Mouse (Mus musculus) heart, embryonic 12.5 days (tissue): ENCODE measurements around the gene Ccdc86. TPM values are rescaled to one million over a fixed set of nuclear protein-coding genes. Genes with fewer than 3 reads are reported as not detected.
A peak's percentile ranks its signal among the peaks of the same experiment; 100 is the strongest.

Experiments
- ATAC-seq: fragments of 200-750 bp; cut with Nextera tagmentation; 2 replicates; pipeline ENCODE4 v1.8.0; 2017; ENCODE audit warnings: moderate TSS enrichment, moderate library complexity; ENCODE audit not compliant: insufficient number of reproducible peaks, low FRiP score
- H3K27ac ChIP-seq: fragments of 300-500 bp; sonication (generic); 2 replicates; pipeline ENCODE4 v1.5.1; 2016; ENCODE audit warnings: mild to moderate bottlenecking, moderate library complexity; ENCODE audit not compliant: poor library complexity, severe bottlenecking
- H3K27me3 ChIP-seq: fragments of 300-500 bp; sonication (generic); replicated peaks from 2 replicates; pipeline ENCODE4 v1.6.1; 2016; ENCODE audit warnings: mild to moderate bottlenecking, moderate library complexity
- H3K36me3 ChIP-seq: fragments of 300-500 bp; sonication (generic); 2 replicates; pipeline ENCODE4 v1.6.1; 2016; ENCODE audit warnings: mild to moderate bottlenecking, moderate library complexity
- H3K4me1 ChIP-seq: fragments of 300-500 bp; sonication (generic); replicated peaks from 2 replicates; pipeline ENCODE4 v1.6.1; 2016; ENCODE audit warnings: mild to moderate bottlenecking
- H3K4me2 ChIP-seq: fragments of 300-500 bp; sonication (generic); 2 replicates; pipeline ENCODE4 v1.6.1; 2016; ENCODE audit warnings: mild to moderate bottlenecking, moderate library complexity
- H3K4me3 ChIP-seq: fragments of 300-500 bp; sonication (generic); 2 replicates; pipeline ENCODE4 v1.5.1; 2016; ENCODE audit warnings: mild to moderate bottlenecking
- H3K9ac ChIP-seq: fragments of 300-500 bp; sonication (generic); 2 replicates; pipeline ENCODE4 v1.6.1; 2016; ENCODE audit warnings: mild to moderate bottlenecking, moderate library complexity
- H3K9me3 ChIP-seq: fragments of 300-500 bp; sonication (generic); replicated peaks from 2 replicates; pipeline ENCODE4 v1.6.1; 2016; ENCODE audit warnings: mild to moderate bottlenecking, moderate library complexity
- WGBS: fragments of 180-500 bp; shearing (Covaris S2); methylation state at CpG from one replicate; pipeline ENCODE4 v1.1.7; 2016; 5-methylcytosine and 5-hydroxymethylcytosine counted together
- polyA plus RNA-seq: library from polyadenylated mRNA; unstranded; fragments of >200 nt; fragmentation: Nextera tagmentation; extraction: Ambion mirVana; gene quantifications from 2 replicates; pipeline ENCODE4 v1.2.1, GENCODE M21; 2016

The Ccdc86 gene
- polyA plus RNA-seq, 1 experiment from 2014 or later: 21.6 TPM

DNA sequence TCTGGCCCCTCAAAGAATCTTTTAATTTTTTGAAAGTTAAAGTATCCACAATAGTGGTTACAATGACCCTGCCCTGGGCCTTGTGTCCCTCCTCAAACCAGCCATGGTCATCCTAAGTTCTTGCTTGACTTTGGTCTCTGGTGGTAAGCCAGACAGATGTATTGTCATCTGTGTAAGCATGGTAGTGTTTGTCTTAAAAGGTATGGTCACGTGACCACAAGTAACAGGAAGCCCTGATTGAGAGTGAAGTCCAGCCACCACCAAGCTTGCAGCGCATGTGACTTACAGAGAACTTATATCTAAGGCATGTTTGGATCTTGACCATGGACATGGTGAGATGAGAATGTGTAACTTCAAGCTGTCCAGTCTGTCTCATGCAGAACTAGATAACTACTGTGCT lies 26.1 kb upstream of the Ccdc86 start:
- H3K4me2 ChIP-seq: no peak overlapping the region
- H3K9ac ChIP-seq: no peak overlapping the region
- H3K27ac ChIP-seq: no peak overlapping the region
- H3K4me3 ChIP-seq: no peak overlapping the region
- peaks cover 19% of the 10 kb centered on the region for H3K4me1 ChIP-seq
- peaks cover 7% of the 10 kb centered on the region for H3K9me3 ChIP-seq
- 77% methylated on average over 2 of the region's 2 CpGs for WGBS
- no peak for ATAC-seq
- no peaks in the 10 kb centered on the region; the same call in 1 of the 2 replicates for H3K27me3 ChIP-seq
- H3K36me3 ChIP-seq: no peaks in the 10 kb centered on the region

DNA sequence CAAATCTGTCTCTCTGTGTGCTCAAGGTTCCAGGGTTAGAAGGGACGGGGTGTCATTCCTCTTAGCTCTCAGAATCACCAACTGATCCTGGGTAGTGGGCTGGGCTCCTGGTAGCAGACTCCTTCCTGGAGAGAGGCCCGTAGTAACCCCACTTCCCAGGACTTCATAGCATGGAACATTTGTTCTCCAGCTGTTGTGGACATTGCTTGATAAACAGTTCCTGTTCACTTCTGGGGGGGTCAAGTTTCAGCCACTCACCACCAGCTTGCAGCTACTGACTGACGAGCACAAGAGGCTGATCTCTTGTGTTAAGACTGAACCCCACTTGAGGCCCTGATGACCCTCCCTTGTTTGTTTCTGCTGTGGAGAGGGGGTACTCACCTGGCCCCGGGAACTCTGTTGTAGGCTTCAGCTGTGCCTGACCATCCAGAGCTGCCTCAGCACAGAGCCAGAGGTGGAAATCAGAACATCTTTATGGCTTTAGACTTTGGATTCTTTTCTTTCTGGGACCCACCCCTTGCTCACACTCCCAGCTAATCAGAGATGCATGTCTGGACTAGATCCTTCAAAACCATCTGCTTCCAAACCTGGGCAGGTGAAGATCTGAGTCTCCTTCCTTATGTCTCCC lies 25.3 kb upstream of the Ccdc86 start, which contains the start of gene Ms4a10:
Gene Ms4a10 (minus strand): TSS at position 433 of the 628 bp plus-strand sequence.
- H3K4me1 ChIP-seq: peaks cover 13% of the 10 kb centered on the region
- no peak within 1 kb of the TSS for H3K27ac ChIP-seq
- no peak within 1 kb of the TSS for H3K4me3 ChIP-seq
- H3K36me3 ChIP-seq: no peaks in the 10 kb centered on the region
- no peak within 1 kb of the TSS for H3K4me2 ChIP-seq
- no peak within 1 kb of the TSS for H3K9ac ChIP-seq
- 21% methylated on average over 4 of the region's 4 CpGs for WGBS
- H3K27me3 ChIP-seq: no peaks in the 10 kb centered on the region; the same call in 1 of the 2 replicates
- ATAC-seq: no peak; the same call in 1 of the 2 replicates
- H3K9me3 ChIP-seq: peaks cover 7% of the 10 kb centered on the region

DNA sequence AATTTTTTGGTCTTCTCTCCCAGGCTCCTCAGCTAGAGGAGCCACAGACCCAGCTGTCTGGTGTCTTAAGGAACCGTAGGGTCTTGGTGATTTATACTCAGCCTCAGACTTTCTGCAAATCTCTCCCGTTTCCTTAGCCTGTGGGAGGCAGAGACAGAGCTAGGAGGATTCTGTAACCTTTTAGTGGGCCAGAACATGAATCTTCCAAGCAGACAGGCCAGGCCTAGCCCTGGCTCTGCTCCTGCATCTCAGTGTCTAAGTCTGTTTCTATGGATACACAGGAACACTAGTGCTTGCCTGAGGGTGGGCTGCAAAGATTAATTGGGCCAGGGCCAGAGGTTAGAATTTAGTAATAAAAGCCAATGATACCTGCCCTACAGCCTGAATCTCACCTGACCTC lies 24.1 kb upstream of the Ccdc86 start:
- no peaks in the 10 kb centered on the region for H3K36me3 ChIP-seq
- no peak for ATAC-seq
- H3K4me2 ChIP-seq: no peak overlapping the region
- WGBS: 58% methylated on average over 2 of the region's 2 CpGs
- H3K9ac ChIP-seq: no peak overlapping the region
- H3K27ac ChIP-seq: no peak overlapping the region
- no peak overlapping the region for H3K4me3 ChIP-seq
- H3K27me3 ChIP-seq: peaks cover 4% of the 10 kb centered on the region
- peaks cover 13% of the 10 kb centered on the region for H3K4me1 ChIP-seq
- H3K9me3 ChIP-seq: peaks cover 7% of the 10 kb centered on the region

DNA sequence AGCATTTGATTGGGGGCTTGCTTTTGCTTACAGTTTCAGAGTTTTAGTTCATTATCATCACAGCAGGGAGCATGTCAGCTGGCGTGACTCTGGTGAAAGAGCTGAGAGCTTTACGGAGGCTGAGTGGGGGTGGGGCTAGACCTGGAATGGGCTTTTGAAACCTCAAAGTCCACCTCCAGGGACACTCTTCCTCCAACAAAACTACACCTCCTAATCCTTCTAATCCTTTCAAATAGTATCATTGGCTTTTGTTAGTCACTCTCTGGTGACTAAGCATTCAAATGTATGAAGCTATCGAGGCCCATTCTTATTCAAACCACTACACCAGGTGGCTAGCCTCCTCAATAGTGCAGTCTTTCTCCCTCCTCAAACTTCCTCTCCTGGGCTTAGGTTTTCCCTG lies 23.6 kb upstream of the Ccdc86 start:
- no peaks in the 10 kb centered on the region for H3K36me3 ChIP-seq
- peaks cover 13% of the 10 kb centered on the region for H3K4me1 ChIP-seq
- H3K4me2 ChIP-seq: no peak overlapping the region
- H3K27ac ChIP-seq: no peak overlapping the region
- H3K4me3 ChIP-seq: no peak overlapping the region
- ATAC-seq: no peak
- H3K9me3 ChIP-seq: peaks cover 7% of the 10 kb centered on the region
- WGBS: 62% methylated on average over 3 of the region's 3 CpGs
- no peak overlapping the region for H3K9ac ChIP-seq
- peaks cover 9% of the 10 kb centered on the region for H3K27me3 ChIP-seq

DNA sequence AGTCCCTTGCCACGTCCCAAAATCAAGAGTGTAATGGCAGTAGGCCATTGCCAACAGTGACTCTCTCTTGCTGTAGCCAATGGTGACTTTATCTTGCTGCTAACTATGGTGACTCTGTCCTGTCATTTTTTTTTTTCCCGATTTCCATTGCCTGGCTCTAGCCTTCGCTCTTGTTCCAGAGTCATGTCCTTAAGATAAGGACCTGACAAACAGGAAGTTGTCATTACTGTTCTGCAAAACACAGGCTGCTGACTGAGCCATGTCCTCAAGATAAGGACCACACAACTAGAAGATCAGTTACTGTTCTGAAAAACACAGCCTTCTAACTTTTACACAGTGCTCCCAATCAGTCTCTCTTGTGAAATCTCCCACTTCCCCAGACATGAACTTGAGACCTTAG lies 21.4 kb upstream of the Ccdc86 start:
- WGBS: 39% methylated on average over 3 of the region's 3 CpGs
- H3K9ac ChIP-seq: no peak overlapping the region
- H3K4me1 ChIP-seq: peaks cover 13% of the 10 kb centered on the region
- H3K4me3 ChIP-seq: no peak overlapping the region
- peaks cover 7% of the 10 kb centered on the region for H3K9me3 ChIP-seq
- no peak overlapping the region for H3K27ac ChIP-seq
- no peaks in the 10 kb centered on the region for H3K36me3 ChIP-seq
- peaks cover 25% of the 10 kb centered on the region for H3K27me3 ChIP-seq
- no peak for ATAC-seq
- H3K4me2 ChIP-seq: no peak overlapping the region

DNA sequence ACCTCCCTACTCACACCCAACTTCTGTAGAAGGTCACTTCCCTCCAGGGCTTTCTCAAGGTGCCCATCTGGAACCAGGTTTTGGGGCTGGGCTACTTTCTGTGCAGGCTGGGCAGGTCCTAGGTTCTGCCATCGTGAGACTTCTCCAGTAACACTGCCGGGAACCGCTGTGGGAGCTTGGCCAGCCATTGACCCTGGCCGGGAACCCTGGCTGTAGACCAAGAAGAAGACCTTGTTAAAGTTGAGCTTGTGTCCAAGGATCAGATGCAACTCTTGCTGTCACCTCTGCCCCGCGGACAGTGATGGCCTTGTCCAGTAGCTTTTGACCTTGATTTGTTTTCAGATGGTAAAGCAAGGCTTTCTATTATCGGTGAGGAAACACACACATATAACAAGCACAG lies 19.5 kb upstream of the Ccdc86 start:
- Histone ChIP-seq H3K4me2 (no peak overlapping the region), H3K4me1 (0 out of 2 replicates have a peak, but pooled peaks cover 1% of the 10 kb centered on the region), H3K9ac (no peak overlapping the region), H3K27ac (no peak overlapping the region), H3K27me3 (peaks cover 32% of the 10 kb centered on the region), H3K9me3 (peaks cover 7% of the 10 kb centered on the region), H3K4me3 (no peak overlapping the region), H3K36me3 (no peaks in the 10 kb centered on the region)
- ATAC-seq: no peak
- WGBS: 81% methylated on average over 7 of the region's 7 CpGs

DNA sequence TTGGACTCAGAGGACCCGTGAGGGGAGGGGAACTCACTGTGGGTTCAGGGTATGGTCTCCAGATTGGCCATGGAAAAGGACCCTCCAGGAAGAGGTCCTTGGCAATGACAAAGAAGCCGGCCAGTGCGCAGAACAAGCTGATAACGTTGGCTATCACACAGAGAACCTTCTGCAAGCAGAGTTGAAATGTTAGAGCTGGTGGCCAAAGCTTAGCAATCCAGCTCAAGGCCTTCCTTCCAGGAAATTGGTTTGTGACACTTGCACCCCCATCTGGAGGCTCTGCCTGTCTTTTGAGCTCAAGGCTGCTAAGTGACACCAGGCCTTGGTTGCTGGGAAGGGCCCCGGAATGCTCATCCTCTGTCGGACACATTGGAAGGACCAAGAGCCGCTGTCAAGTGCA lies 16.7 kb upstream of the Ccdc86 start:
- Histone ChIP-seq H3K9ac (no peak overlapping the region), H3K4me1 (no peaks in the 10 kb centered on the region), H3K9me3 (no peaks in the 10 kb centered on the region), H3K4me3 (no peak overlapping the region), H3K36me3 (no peaks in the 10 kb centered on the region), H3K4me2 (no peak overlapping the region), H3K27me3 (peaks cover 54% of the 10 kb centered on the region), H3K27ac (no peak overlapping the region)
- no peak for ATAC-seq
- 75% methylated on average over 7 of the region's 7 CpGs for WGBS

DNA sequence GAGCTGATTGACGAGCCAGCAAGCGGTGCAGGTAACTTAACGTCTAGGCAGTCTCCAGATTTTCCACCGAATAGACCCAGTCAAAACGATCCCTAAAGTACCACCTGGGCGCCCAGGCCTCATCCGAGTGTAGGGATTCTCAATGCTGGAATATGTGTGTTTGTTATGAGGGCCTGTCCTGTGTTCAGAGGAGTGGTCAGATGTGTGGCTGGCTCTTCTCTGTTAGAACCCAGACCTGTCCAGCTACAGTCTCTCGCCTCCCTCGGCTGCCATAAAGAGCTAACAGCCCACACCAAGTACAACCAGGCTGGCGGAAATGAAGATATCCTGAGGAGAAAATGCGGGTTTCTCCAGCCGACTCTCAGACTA lies 10.9 kb upstream of the Ccdc86 start:
- H3K4me1 ChIP-seq: no peaks in the 10 kb centered on the region
- 43% methylated on average over 12 of the region's 12 CpGs for WGBS
- H3K9ac ChIP-seq: no peak overlapping the region
- no peak for ATAC-seq
- no peak overlapping the region for H3K27ac ChIP-seq
- H3K36me3 ChIP-seq: no peaks in the 10 kb centered on the region
- no peak overlapping the region for H3K4me3 ChIP-seq
- peaks cover 31% of the 10 kb centered on the region for H3K27me3 ChIP-seq
- no peaks in the 10 kb centered on the region for H3K9me3 ChIP-seq
- H3K4me2 ChIP-seq: no peak overlapping the region

DNA sequence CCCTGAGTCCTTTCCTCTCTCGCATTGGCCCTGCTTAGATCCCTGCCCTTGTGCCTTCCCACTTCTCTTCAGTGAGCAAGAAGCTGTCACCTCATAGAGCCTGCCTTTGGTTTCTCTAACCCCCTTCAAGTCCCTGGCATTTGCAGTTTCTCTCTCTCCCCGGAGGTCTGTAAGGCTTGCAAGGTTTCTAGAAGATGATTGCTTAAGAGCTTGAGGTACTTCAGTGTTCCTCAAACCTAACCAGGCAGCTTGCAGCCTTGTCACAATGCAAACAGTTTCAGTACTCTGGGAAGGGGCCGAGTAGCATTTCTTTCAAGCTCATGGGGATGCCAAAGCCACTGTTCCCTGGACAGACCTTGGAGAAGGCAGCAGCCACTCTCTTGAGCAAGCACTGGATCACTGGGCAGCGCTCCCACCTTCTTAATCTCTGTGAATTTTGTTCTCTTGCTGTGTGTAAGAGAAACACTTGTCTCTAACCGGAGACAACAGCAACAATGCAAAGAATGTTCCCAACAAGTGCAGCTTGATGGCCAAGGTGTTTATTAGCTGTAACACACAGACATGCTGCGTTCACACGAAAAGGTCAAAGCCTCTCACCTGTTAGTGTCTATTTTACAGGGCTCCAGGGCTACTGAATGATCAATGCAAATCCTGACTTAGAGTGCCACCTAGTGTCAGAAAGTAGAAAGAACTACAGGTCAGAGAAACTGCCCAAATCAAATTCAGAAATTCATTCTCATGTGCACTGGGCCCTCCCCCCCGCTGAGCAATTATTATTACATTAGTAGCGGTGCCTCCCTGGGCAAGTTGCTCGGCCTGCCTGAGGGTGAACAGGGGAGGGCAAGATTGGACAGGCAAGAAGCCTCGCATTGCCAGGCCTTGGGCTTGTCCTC lies 10.3 kb upstream of the Ccdc86 start:
- Histone ChIP-seq H3K4me2 (no peak overlapping the region), H3K4me1 (no peaks in the 10 kb centered on the region), H3K27me3 (peaks cover 25% of the 10 kb centered on the region), H3K4me3 (no peak overlapping the region), H3K9me3 (no peaks in the 10 kb centered on the region), H3K9ac (no peak overlapping the region), H3K36me3 (no peaks in the 10 kb centered on the region), H3K27ac (no peak overlapping the region)
- 33% methylated on average over 11 of the region's 11 CpGs for WGBS
- 0 out of 2 replicates have a peak, but pooled peaks have one; percentile 39 for ATAC-seq

DNA sequence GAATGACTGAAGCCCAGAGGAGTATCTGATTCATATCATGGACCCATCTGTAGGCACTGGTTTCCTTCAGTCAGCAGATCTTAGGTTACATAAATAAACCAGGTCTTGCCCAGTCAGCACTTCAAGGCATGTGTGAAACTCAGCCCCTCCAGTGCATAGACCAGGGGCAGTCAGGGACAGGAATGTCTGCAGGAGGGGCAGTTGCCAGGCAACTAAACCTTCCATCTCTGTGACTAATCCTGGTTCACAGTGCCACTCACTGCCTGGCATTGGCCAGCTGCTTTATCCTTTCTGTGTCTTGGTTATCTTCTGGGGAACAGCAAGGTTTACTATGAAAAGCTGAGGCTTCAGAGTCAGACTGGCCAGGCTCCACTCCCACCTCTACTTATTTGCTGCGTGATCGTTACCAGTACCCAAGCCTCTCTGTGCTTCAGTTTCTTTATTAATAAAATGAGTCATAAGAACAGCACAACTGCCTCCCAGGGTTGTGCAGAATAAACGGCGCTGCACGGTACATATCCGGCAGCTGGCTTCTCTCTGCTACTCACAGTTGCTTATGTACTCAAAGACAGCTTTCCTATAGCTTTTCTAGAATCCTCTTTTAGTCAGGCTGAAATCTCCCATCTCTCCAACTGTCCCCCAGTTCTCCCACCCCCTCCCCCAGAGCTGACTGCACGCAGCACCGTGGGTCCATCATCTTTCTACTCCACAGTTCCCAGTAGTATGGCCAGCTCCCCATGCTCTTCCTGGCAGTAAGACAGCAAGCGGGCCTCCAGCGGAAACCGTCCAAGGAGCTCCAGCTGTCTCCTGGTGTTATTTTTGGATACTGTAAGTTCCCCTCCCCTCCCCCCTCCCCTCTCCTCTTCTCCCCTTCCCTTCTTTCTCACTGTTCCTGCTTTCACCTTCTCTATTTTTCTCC lies 3.2 kb upstream of the Ccdc86 start:
- Histone ChIP-seq H3K4me3 (no peak overlapping the region), H3K9ac (no peak overlapping the region), H3K4me1 (peaks cover 37% of the 10 kb centered on the region), H3K9me3 (no peaks in the 10 kb centered on the region), H3K27ac (peak overlapping the region; percentile 53), H3K4me2 (peak overlapping the region; percentile 25; the same call in 1 of the 2 replicates), H3K36me3 (no peaks in the 10 kb centered on the region), H3K27me3 (no peaks in the 10 kb centered on the region)
- ATAC-seq: peak; percentile 46; the same call in 1 of the 2 replicates
- WGBS: 34% methylated on average over 11 of the region's 11 CpGs
